Mouse (Mus musculus) heart, postnatal 0 days (tissue): ENCODE results near the gene Hoxa11. TPM values are rescaled to one million over a fixed set of nuclear protein-coding genes. Genes with fewer than 3 reads are reported as not detected.
A peak's percentile ranks its signal among the peaks of the same experiment; 100 is the strongest.

Source experiments
- ATAC-seq: fragments of 200-750 bp; cut with Nextera tagmentation; 2 replicates; pipeline ENCODE4 v1.8.0; 2017; ENCODE audit warnings: low read depth, moderate number of reproducible peaks, moderate library complexity; ENCODE audit not compliant: insufficient read depth
- DNase-seq: peaks from one replicate; pipeline ENCODE4 v3.0.0-alpha.2; 2016; ENCODE audit warnings: low spot score
- H3K27ac ChIP-seq: fragments of 300-500 bp; sonication (generic); 2 replicates; pipeline ENCODE4 v1.5.1; 2014; ENCODE audit warnings: low read depth, mild to moderate bottlenecking
- H3K27me3 ChIP-seq: fragments of 300-500 bp; sonication (generic); 2 replicates; pipeline ENCODE4 v1.6.1; 2014; ENCODE audit warnings: low read length, mixed read lengths; ENCODE audit not compliant: control insufficient read depth, insufficient read depth
- H3K36me3 ChIP-seq: fragments of 300-500 bp; sonication (generic); replicated peaks from 2 replicates; pipeline ENCODE4 v1.6.1; 2014; ENCODE audit warnings: low read length, mixed read lengths; ENCODE audit not compliant: control insufficient read depth, insufficient read depth
- H3K4me1 ChIP-seq: fragments of 300-500 bp; sonication (generic); 2 replicates; pipeline ENCODE4 v1.6.1; 2014; ENCODE audit warnings: antibody characterized with exemption; ENCODE audit not compliant: control insufficient read depth, insufficient read depth
- H3K4me2 ChIP-seq: fragments of 300-500 bp; sonication (generic); 2 replicates; pipeline ENCODE4 v1.6.1; 2014; ENCODE audit warnings: low read depth, mild to moderate bottlenecking, low read length, moderate library complexity
- H3K4me3 ChIP-seq: fragments of 300-500 bp; sonication (generic); 2 replicates; pipeline ENCODE4 v1.5.1; 2014; ENCODE audit warnings: low read depth, low read length
- H3K9ac ChIP-seq: fragments of 300-500 bp; sonication (generic); replicated peaks from 2 replicates; pipeline ENCODE4 v1.6.1; 2014; ENCODE audit warnings: low read depth, low read length, mixed read lengths
- H3K9me3 ChIP-seq: fragments of 300-500 bp; sonication (generic); replicated peaks from 2 replicates; pipeline ENCODE4 v1.6.1; 2016; ENCODE audit warnings: low read length; ENCODE audit not compliant: control insufficient read depth
- CTCF ChIP-seq: IDR thresholded peaks from 2 replicates; pipeline ENCODE4 v1.5.1; 2016; ENCODE audit warnings: antibody characterized with exemption, control low read depth, low read depth
- EP300 ChIP-seq: IDR thresholded peaks from 2 replicates; pipeline ENCODE4 v1.6.1; 2016; ENCODE audit warnings: antibody characterized with exemption, low read depth
- WGBS: fragments of 180-500 bp; shearing (Covaris S2); extraction: QIAGEN DNeasy Blood & Tissue Kit; methylation state at CpG from one replicate; pipeline ENCODE4 v1.1.7; 2014; 5-methylcytosine and 5-hydroxymethylcytosine counted together
- polyA plus RNA-seq: library from polyadenylated mRNA; unstranded; fragments of >200 nt; fragmentation: Nextera tagmentation; extraction: Ambion mirVana; gene quantifications from 2 replicates; pipeline ENCODE4 v1.2.1, GENCODE M21; 2015
- total RNA-seq: library from RNA; depleted of rRNA; stranded (reverse); fragments of >200 nt; gene quantifications from 2 replicates; pipeline ENCODE4 v1.2.3, GENCODE M21; 2014; ENCODE audit warnings: low replicate concordance

Hoxa11 gene
- total and polyA plus RNA-seq, 2 experiments from 2014 or later, result 0.11 TPM; not detected in 1

DNA sequence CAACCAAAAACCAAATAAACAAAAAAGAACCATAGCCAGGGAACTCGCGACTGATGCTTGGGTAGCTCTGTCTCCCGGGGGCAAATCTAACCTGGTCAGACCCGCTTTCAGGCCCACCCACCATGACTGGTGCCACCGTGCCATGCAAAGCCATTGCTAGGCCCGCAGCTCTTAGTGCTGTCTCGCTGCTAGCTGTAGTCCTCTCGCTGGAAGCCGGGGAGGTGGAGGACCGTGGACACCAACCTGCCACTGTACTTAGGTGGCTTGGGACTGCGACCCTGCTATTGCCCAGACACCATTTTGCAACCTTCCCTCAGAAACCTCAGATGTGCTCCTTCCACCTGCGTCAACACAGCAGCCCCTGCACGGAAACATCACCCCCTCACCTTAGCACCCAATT lies 33.6 kb downstream of the Hoxa11 start:
- TF ChIP-seq EP300 (no peak), CTCF (no peak)
- Histone ChIP-seq H3K27me3 (peaks cover 99% of the 10 kb centered on the region), H3K9ac (no peak overlapping the region), H3K27ac (no peak overlapping the region), H3K4me3 (peak overlapping the region; percentile 17), H3K36me3 (no peaks in the 10 kb centered on the region), H3K9me3 (no peaks in the 10 kb centered on the region), H3K4me2 (peak overlapping the region; percentile 43), H3K4me1 (no peaks in the 10 kb centered on the region)
- no peak for DNase-seq
- 5% methylated on average over 13 of the region's 13 CpGs for WGBS
- no peak for ATAC-seq

DNA sequence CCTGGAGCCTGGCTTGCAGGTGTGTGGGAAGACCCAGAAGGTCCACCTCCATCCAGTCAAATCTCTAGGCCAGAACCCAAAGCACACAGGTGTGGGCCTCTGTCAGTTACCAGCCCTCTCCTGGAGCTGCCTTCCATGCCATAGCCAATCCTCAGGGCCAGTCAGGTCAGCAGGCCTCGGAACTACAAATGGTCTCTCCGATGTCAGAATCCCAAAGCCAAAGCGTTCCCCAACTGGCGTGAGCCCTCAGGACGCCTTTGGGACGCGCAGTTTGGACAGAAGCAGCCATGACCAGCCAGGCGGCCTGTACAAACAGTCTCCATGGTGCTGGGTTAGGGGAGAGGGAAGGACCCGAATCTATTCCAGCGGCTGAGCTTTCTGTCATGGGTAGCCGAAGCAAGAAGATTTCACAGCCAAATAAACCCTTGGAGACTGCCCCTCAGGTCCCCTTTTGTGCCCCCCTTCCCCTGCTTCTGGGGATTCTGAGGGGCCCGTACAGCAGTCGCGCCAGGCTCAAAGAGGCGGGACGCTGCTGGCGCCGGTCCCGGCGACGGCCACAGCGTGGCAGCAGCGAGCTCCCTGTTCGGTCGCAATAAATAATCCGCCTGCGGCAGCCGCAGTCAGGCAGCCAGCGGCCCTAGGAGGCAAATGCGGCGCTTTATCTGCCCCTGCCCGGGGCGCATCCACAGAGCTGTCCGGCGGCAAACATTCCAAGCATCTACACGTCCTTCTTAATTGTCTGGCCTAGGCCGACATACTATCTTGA lies 34.3 kb downstream of the Hoxa11 start:
- DNase-seq (peak; percentile 71), ATAC-seq (peak; percentile 68)
- H3K9ac ChIP-seq, result no peak overlapping the region
- H3K9me3 ChIP-seq, result no peaks in the 10 kb centered on the region
- TF ChIP-seq CTCF (peak; percentile 64), EP300 (no peak)
- H3K4me1 ChIP-seq, result no peaks in the 10 kb centered on the region
- no peak overlapping the region for H3K27ac ChIP-seq
- peaks cover 99% of the 10 kb centered on the region for H3K27me3 ChIP-seq
- H3K36me3 ChIP-seq, result no peaks in the 10 kb centered on the region
- peak overlapping the region; percentile 17 for H3K4me3 ChIP-seq
- 3% methylated on average over 37 of the region's 37 CpGs for WGBS
- H3K4me2 ChIP-seq, result peak overlapping the region; percentile 43

DNA sequence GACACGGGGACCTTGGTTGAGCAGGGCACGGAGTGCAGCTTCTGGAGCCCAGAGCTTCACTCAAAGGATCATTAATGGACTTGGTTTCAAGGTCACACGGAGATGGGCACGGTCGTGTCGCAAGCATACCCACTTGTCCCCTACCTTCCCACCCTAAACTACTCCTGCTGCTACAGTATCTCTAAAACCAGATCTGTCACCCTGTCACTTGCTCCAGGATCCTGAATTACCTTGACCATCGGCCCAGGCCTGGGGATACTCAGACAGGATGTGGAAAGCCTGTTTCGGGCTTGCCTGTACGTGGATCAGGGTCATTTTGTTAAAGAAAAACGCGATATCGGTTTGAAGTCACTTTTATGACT lies 35.9 kb downstream of the Hoxa11 start:
- H3K9me3 ChIP-seq, result no peaks in the 10 kb centered on the region
- TF ChIP-seq CTCF (no peak), EP300 (no peak)
- H3K4me2 ChIP-seq, result no peak overlapping the region
- H3K36me3 ChIP-seq, result no peaks in the 10 kb centered on the region
- H3K27ac ChIP-seq, result no peak overlapping the region
- no peak overlapping the region for H3K4me3 ChIP-seq
- no peak for ATAC-seq
- peaks cover 99% of the 10 kb centered on the region for H3K27me3 ChIP-seq
- no peak for DNase-seq
- H3K9ac ChIP-seq, result no peak overlapping the region
- WGBS, result 8% methylated on average over 12 of the region's 12 CpGs
- H3K4me1 ChIP-seq, result no peaks in the 10 kb centered on the region

DNA sequence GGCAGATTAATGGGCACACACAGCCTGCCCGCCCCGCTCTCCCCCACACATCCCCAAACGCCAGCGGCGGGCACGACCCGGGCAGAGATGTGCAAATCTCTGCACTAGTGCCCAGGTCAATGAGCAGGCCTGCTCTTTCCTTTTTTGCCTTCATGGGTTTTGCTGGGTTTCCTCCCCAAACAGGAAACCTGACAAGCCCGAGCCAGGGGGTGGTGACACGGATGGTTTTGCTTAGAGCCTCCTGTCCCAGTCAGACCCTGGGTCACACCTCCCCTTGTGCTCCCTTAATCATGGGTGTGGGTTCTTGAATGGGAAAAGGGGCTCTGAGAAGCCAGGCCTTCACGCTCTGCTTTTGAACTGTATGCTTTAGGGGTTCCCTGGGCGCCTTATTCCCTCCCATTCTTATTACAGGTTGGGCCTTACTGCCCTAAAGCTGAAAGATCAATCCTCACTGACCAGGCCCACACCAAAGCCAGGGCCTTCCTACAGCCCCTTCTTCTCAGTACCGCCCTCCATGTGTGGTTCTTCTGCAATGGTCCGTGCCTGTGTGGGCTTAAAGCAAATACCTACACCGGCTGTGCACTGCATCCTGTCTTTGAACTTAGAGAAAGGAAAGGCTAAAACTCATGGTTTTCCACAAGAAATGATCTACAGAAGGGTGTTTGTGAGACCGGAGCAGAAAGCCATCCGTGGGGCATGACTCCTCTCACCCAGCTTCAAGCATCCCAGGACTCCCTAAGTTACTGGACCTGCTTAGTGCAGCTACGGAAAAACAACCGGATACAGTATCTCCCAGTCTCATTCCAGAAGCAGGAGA lies 36.5 kb downstream of the Hoxa11 start:
- Histone ChIP-seq H3K4me1 (no peaks in the 10 kb centered on the region), H3K27ac (no peak overlapping the region), H3K9me3 (no peaks in the 10 kb centered on the region), H3K9ac (no peak overlapping the region), H3K36me3 (no peaks in the 10 kb centered on the region), H3K4me2 (peak overlapping the region; percentile 49), H3K27me3 (peaks cover 99% of the 10 kb centered on the region), H3K4me3 (peak overlapping the region; percentile 33)
- TF ChIP-seq EP300, result no peak
- WGBS, result 13% methylated on average over 17 of the region's 18 CpGs
- ATAC-seq, result no peak
- DNase-seq, result no peak

DNA sequence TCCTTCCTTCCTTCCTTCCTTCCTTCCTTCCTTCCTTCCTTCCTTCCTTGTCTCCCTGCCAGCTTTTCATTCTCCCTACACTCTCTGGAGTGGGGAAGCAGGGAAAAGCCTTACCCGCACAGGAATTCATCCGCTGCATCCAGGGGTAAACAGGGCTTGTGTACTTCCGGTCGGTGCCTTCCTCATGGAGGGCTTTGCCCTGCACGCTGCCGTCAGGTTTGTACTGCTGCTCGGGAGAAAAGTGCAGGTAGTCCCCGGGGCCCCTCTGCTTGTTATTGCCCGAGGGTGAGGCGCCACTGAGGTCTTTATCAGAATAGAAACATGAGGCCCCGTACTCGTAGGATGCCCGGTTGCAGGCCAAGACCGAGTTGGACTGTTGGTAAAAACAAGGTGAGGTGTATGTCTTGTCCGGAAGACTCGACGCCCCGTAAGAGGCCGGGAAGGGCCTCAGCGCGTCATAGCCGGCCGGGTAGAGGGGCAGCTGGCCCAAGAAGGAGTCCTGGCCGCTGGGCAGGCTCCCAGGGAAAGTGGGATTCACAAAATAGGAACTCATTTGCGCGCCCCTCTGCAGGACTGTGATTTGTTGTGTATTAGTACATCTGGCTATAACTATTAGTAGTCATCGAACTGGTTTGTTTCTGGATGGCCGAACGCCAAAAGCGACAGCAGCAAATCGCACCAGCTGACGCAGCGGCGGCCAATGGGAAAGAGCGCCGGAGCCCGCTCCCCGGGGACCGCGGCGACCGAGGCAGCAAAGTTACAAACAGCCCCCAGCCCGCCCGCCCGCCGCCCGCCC lies 37.3 kb downstream of the Hoxa11 start, which contains the start of gene Hoxa6:
Gene Hoxa6 (minus strand): TSS at position 651 of the 796 bp plus-strand sequence.
- 3% methylated on average over 47 of the region's 47 CpGs for WGBS
- ATAC-seq (no peak), DNase-seq (no peak)
- no peak within 1 kb of the TSS for H3K9ac ChIP-seq
- no peaks in the 10 kb centered on the region for H3K4me1 ChIP-seq
- H3K4me2 ChIP-seq, result peak within 1 kb of the TSS; percentile 49
- H3K27me3 ChIP-seq, result peaks cover 99% of the 10 kb centered on the region
- no peak within 1 kb of the TSS for H3K27ac ChIP-seq
- no peaks in the 10 kb centered on the region for H3K9me3 ChIP-seq
- H3K36me3 ChIP-seq, result no peaks in the 10 kb centered on the region
- peak within 1 kb of the TSS; percentile 33 for H3K4me3 ChIP-seq
- no peak for TF ChIP-seq EP300
- TF ChIP-seq CTCF, result no peak
